Mouse (Mus musculus): Measurements from ENCODE around the gene Gon7. TPM values are rescaled to one million over a fixed set of nuclear protein-coding genes. Genes with fewer than 3 reads are reported as not detected.

Gon7 gene
- polyA plus RNA-seq, 1 experiment from 2014 or later = 20.6 TPM

DNA sequence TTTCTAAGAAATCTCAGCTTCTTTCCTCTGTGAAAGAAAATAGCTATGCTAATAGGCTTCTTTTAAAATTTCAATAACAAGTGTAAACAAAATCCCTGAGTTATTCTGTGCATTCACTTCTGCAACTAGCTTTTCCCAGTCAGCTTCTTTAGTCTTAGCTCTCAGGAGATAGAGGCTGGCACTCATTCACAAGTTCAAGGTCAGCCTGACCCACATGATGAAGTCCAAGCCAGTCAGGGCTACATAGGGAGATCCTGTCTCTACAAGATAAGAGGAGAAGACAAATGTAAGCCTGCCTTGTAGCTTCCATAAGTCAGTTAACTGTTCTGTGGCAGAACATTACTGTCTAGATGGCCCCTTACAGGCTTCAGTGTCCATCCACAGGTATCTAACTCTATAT lies 6.1 kb upstream of the Gon7 start:
- Histone ChIP-seq H3K9me3 (no peaks in the 10 kb centered on the region), H3K27ac (no peak overlapping the region), H3K27me3 (no peaks in the 10 kb centered on the region), H3K4me1 (peaks cover 9% of the 10 kb centered on the region), H3K36me3 (peaks cover 50% of the 10 kb centered on the region), H3K9ac (no peak overlapping the region), H3K4me2 (no peak overlapping the region), H3K4me3 (no peak overlapping the region)
- ATAC-seq (ENCODE audit: insufficient number of reproducible peaks, low FRiP score, low TSS enrichment, low read depth) = no peak

GRCm38 (mm10) chr12:102761668-102762067 lies 4.1 kb upstream of the Gon7 start:
- Histone ChIP-seq H3K27ac (no peak overlapping the region), H3K9me3 (no peaks in the 10 kb centered on the region), H3K4me1 (peaks cover 13% of the 10 kb centered on the region), H3K36me3 (peaks cover 32% of the 10 kb centered on the region), H3K4me3 (no peak overlapping the region), H3K9ac (no peak overlapping the region), H3K4me2 (no peak overlapping the region), H3K27me3 (no peaks in the 10 kb centered on the region)
- 81% methylated on average over 3 of the region's 3 CpGs for WGBS
- ATAC-seq (ENCODE audit: insufficient number of reproducible peaks, low FRiP score, low TSS enrichment, low read depth) = no peak

DNA sequence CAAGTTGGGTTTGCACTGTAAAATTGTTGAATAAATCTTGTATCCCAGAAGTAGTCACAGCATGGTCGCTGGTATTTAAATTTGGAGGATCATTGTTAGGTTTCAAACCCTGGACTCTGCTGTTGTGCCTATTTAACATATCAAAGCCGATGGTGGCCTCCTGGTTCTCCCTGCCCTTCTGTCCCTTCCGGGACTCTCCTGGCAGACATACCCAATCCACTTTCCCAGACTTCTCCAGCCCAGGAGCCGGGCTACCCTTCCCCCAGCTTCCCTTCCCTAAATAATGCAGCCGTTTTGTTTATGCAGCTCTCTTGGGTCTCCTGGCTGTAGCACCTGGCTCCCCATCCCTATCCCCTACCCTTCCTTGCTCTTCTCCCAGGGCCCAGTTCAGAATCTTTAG lies 1.3 kb upstream of the Gon7 start:
- Histone ChIP-seq H3K4me3 (peak overlapping the region; percentile 90), H3K27me3 (no peaks in the 10 kb centered on the region), H3K36me3 (peaks cover 10% of the 10 kb centered on the region), H3K9me3 (no peaks in the 10 kb centered on the region), H3K4me2 (peak overlapping the region; percentile 60), H3K4me1 (peaks cover 18% of the 10 kb centered on the region), H3K9ac (peak overlapping the region; percentile 86), H3K27ac (no peak overlapping the region)
- ATAC-seq (ENCODE audit: insufficient number of reproducible peaks, low FRiP score, low TSS enrichment, low read depth) = no peak
- WGBS = under 1% methylated on average over 5 of the region's 5 CpGs

DNA sequence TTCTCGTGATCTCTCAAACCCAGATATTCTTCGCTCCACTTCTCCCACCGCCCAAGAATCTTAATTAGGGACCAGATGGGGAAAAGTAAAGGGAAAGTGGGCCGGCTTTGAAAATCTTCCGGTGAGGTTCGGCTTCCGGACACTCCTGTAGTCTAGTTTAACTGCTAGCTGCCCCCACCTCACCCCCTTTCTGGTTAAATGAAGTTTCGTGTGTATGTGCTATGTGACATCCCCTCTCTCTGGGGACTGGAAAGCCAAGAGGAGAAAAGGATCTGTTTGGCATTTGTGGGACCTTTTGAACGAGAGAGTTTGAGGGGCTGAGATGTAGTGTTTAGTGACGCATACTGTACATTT lies 777 bp upstream of the Gon7 start, which contains the start of gene Gm20604:
Gene Gm20604 (minus strand): TSS at position 270 of the 354 bp plus-strand sequence.
- H3K9me3 ChIP-seq = no peaks in the 10 kb centered on the region
- no peaks in the 10 kb centered on the region for H3K27me3 ChIP-seq
- H3K27ac ChIP-seq = peak within 1 kb of the TSS; percentile 92
- H3K4me2 ChIP-seq = peak within 1 kb of the TSS; percentile 60
- peaks cover 18% of the 10 kb centered on the region for H3K4me1 ChIP-seq
- peak within 1 kb of the TSS; percentile 86 for H3K9ac ChIP-seq
- H3K36me3 ChIP-seq = 0 out of 2 replicates have a peak, but pooled peaks cover 9% of the 10 kb centered on the region
- peak within 1 kb of the TSS; percentile 90 for H3K4me3 ChIP-seq
- under 1% methylated on average over 10 of the region's 10 CpGs for WGBS
- ATAC-seq (ENCODE audit: insufficient number of reproducible peaks, low FRiP score, low TSS enrichment, low read depth) = no peak

GRCm38 (mm10) chr12:102757055-102757688 lies 431 bp downstream of the Gon7 start:
- 0 out of 2 replicates have a peak, but pooled peaks cover 3% of the 10 kb centered on the region for H3K36me3 ChIP-seq
- H3K9ac ChIP-seq = peak overlapping the region; percentile 50
- H3K27ac ChIP-seq = peak overlapping the region; percentile 92
- H3K4me1 ChIP-seq = peaks cover 18% of the 10 kb centered on the region
- peak overlapping the region; percentile 90 for H3K4me3 ChIP-seq
- ATAC-seq (ENCODE audit: insufficient number of reproducible peaks, low FRiP score, low TSS enrichment, low read depth) = peak; percentile 78
- peak overlapping the region; percentile 57 for H3K4me2 ChIP-seq
- H3K9me3 ChIP-seq = no peaks in the 10 kb centered on the region
- no peaks in the 10 kb centered on the region for H3K27me3 ChIP-seq
- 1% methylated on average over 46 of the region's 46 CpGs for WGBS

DNA sequence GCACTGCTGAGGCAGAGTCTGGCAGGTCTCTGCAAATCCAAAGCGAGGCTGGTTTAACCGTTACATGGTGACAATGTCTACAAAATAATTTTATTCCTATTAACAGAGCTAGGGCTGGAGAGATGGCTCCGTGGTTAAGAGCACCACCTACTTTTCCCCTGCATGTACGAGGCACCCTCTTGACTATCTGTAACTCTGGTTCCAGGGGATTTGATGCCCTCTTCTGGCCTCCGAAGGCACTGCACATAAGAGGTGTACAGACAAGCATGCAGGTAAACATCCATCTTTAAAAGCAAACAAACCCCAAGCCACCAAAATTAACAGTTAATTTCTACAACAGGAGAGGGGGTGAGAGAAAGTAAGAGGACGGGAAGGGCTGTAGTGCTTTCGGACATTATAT lies 1.3 kb downstream of the Gon7 start:
- Histone ChIP-seq H3K36me3 (0 out of 2 replicates have a peak, but pooled peaks cover 3% of the 10 kb centered on the region), H3K9me3 (no peaks in the 10 kb centered on the region), H3K27ac (no peak overlapping the region), H3K9ac (peak overlapping the region; percentile 50; the same call in 1 of the 2 replicates), H3K4me2 (peak overlapping the region; percentile 57), H3K4me1 (peaks cover 18% of the 10 kb centered on the region), H3K4me3 (peak overlapping the region; percentile 90), H3K27me3 (no peaks in the 10 kb centered on the region)
- ATAC-seq (ENCODE audit: insufficient number of reproducible peaks, low FRiP score, low TSS enrichment, low read depth) = no peak
- 87% methylated on average over 7 of the region's 7 CpGs for WGBS

GRCm38 (mm10) chr12:102748256-102748655 lies 9.3 kb downstream of the Gon7 start:
- Histone ChIP-seq H3K4me1 (peaks cover 8% of the 10 kb centered on the region; the same call in 1 of the 2 replicates), H3K9me3 (no peaks in the 10 kb centered on the region), H3K27me3 (no peaks in the 10 kb centered on the region), H3K4me2 (no peak overlapping the region), H3K36me3 (peaks cover 17% of the 10 kb centered on the region; the same call in 1 of the 2 replicates), H3K9ac (no peak overlapping the region), H3K27ac (no peak overlapping the region), H3K4me3 (no peak overlapping the region)
- ATAC-seq (ENCODE audit: insufficient number of reproducible peaks, low FRiP score, low TSS enrichment, low read depth) = no peak
- WGBS = 82% methylated on average over 3 of the region's 3 CpGs

DNA sequence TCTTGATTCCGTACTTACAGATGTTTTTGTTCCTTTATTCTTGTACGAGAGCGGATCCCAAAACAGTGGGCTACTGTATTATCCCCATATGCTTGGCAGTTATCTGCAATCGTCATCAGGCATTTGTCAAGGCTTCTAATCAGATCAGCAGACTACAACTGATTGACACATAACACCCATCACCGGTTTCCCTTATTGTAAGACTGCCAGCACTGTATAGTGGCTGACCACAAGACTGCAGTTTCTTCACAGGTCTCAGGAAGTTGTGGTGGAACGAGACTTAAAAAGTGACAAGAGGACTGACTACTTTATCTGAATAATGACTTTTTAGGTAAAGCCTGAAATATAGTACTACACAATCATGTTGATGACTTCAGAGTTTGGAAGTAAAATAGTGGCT lies 12.8 kb downstream of the Gon7 start:
- H3K4me2 ChIP-seq = no peak overlapping the region
- no peak for ATAC-seq (ENCODE audit: insufficient number of reproducible peaks, low FRiP score, low TSS enrichment, low read depth)
- H3K27ac ChIP-seq = no peak overlapping the region
- H3K36me3 ChIP-seq = peaks cover 17% of the 10 kb centered on the region; the same call in 1 of the 2 replicates
- no peaks in the 10 kb centered on the region for H3K9me3 ChIP-seq
- no peak overlapping the region for H3K9ac ChIP-seq
- H3K27me3 ChIP-seq = no peaks in the 10 kb centered on the region
- peaks cover 15% of the 10 kb centered on the region for H3K4me1 ChIP-seq
- WGBS = 63% methylated on average over 6 of the region's 6 CpGs
- 0 out of 2 replicates have a peak overlapping the region, but pooled peaks have one; percentile 72 for H3K4me3 ChIP-seq

GRCm38 (mm10) chr12:102743589-102744574 lies 13.7 kb downstream of the Gon7 start, which contains the start of the genes Moap1 and Tmem251:
Gene Moap1 (minus strand): TSS chr12:102743661.
Gene Tmem251 (plus strand): TSS chr12:102743762.
- WGBS = under 1% methylated on average over 61 of the region's 63 CpGs
- H3K36me3 ChIP-seq = peaks cover 11% of the 10 kb centered on the region; the same call in 1 of the 2 replicates
- H3K27ac ChIP-seq = peak within 1 kb of the TSS; percentile 86

GRCm38 (mm10) chr12:102743036-102743588 lies 14.5 kb downstream of the Gon7 start:
- 0 out of 2 replicates have a peak, but pooled peaks have one; percentile 21 for ATAC-seq (ENCODE audit: insufficient number of reproducible peaks, low FRiP score, low TSS enrichment, low read depth)
- Histone ChIP-seq H3K9me3 (no peaks in the 10 kb centered on the region), H3K27ac (peak overlapping the region; percentile 86), H3K4me1 (peaks cover 15% of the 10 kb centered on the region), H3K36me3 (peaks cover 3% of the 10 kb centered on the region; the same call in 1 of the 2 replicates), H3K4me3 (peak overlapping the region; percentile 72), H3K27me3 (no peaks in the 10 kb centered on the region), H3K9ac (peak overlapping the region; percentile 77), H3K4me2 (peak overlapping the region; percentile 76)
- under 1% methylated on average over 33 of the region's 33 CpGs for WGBS

More at GRCm38 (mm10) chr12:102743589-102744574, 13.7 kb downstream of the Gon7 start, which contains the start of the genes Moap1 and Tmem251:
- Histone ChIP-seq H3K4me2 (peak within 1 kb of the TSS; percentile 76), H3K4me1 (peaks cover 15% of the 10 kb centered on the region), H3K4me3 (peak within 1 kb of the TSS; percentile 72), H3K9ac (peak within 1 kb of the TSS; percentile 77), H3K9me3 (no peaks in the 10 kb centered on the region), H3K27me3 (no peaks in the 10 kb centered on the region)
- peak; percentile 91 for ATAC-seq (ENCODE audit: insufficient number of reproducible peaks, low FRiP score, low TSS enrichment, low read depth)

DNA sequence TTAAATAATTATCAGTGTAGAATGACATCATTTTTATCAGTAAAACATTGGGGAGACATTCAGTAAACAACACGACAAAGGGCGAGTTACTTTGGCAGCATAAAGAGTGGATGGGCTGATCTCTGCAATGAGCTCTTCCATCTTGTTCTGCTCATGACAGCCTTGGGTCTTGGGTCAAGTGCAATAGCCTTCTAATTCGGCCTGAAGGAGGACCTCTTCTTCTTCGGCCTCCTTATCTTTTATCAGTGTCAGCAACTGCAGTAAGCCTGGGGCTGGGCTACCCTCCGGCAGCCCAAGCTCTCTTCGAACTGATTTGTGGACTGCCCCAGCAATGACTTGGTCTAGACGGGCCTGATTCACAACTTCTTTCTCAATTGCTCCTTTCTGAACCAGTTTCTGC lies 15.5 kb downstream of the Gon7 start:
- H3K9me3 ChIP-seq = no peaks in the 10 kb centered on the region
- H3K4me1 ChIP-seq = peaks cover 15% of the 10 kb centered on the region
- no peak overlapping the region for H3K27ac ChIP-seq
- no peak for ATAC-seq (ENCODE audit: insufficient number of reproducible peaks, low FRiP score, low TSS enrichment, low read depth)
- H3K9ac ChIP-seq = no peak overlapping the region
- H3K4me2 ChIP-seq = no peak overlapping the region
- H3K36me3 ChIP-seq = no peaks in the 10 kb centered on the region; the same call in 1 of the 2 replicates
- no peak overlapping the region for H3K4me3 ChIP-seq
- whole genome bisulfite sequencing = 84% methylated on average over 7 of the region's 7 CpGs
- H3K27me3 ChIP-seq = no peaks in the 10 kb centered on the region
